Mouse (Mus musculus) heart, adult 2 months (tissue): Measurements from ENCODE around the gene Satb1. TPM values are rescaled to one million over a fixed set of nuclear protein-coding genes. Genes with fewer than 3 reads are reported as not detected.

ENCODE experiments used
- DNase-seq, 2 experiments: peaks; one replicate each; pipeline ENCODE4 v3.0.0; 2021
- H3K27ac ChIP-seq: fragments of 200-600 bp; 2 replicates; pipeline ENCODE4 v1.8.1; 2022
- H3K27me3 ChIP-seq: fragments of 200-500 bp; 2 replicates; pipeline ENCODE4 v1.6.1; 2012; ENCODE audit warnings: mild to moderate bottlenecking, low read length, inconsistent platforms, mixed read lengths; ENCODE audit not compliant: control insufficient read depth, insufficient read depth
- H3K36me3 ChIP-seq: fragments of 200-500 bp; 2 replicates; pipeline ENCODE4 v1.6.1; 2012; ENCODE audit warnings: low read length, inconsistent platforms; ENCODE audit not compliant: control insufficient read depth, insufficient read depth
- H3K4me1 ChIP-seq: fragments of 200-500 bp; 2 replicates; pipeline ENCODE4 v1.6.1; 2011; ENCODE audit warnings: low read length; ENCODE audit not compliant: control insufficient read depth, insufficient read depth
- H3K4me3 ChIP-seq: fragments of 200-600 bp; 2 replicates; pipeline ENCODE4 v1.8.1; 2022
- H3K79me2 ChIP-seq: fragments of 200-500 bp; replicated peaks from 2 replicates; pipeline ENCODE4 v1.6.1; 2012; ENCODE audit warnings: mild to moderate bottlenecking, inconsistent platforms, low read length, moderate library complexity, mixed read lengths; ENCODE audit not compliant: control insufficient read depth, insufficient read depth
- H3K9ac ChIP-seq: fragments of 200-500 bp; 2 replicates; pipeline ENCODE4 v1.6.1; 2012; ENCODE audit warnings: low read depth, mild to moderate bottlenecking, control low read depth, inconsistent platforms, low read length, mixed read lengths
- CTCF ChIP-seq: fragments of 200-600 bp; IDR thresholded peaks from 2 replicates; pipeline ENCODE4 v1.8.1; 2022; ENCODE audit warnings: antibody characterized with exemption, mild to moderate bottlenecking, moderate library complexity
- EP300 ChIP-seq: fragments of 200-500 bp; IDR thresholded peaks from 2 replicates; pipeline ENCODE4 v1.6.1; 2011; ENCODE audit warnings: low read depth, low read length, control low read depth; ENCODE audit not compliant: insufficient read depth
- POLR2A ChIP-seq: fragments of 200-500 bp; IDR thresholded peaks from 2 replicates; pipeline ENCODE4 v1.6.1; 2011; ENCODE audit warnings: mild to moderate bottlenecking, low read depth, low read length, control low read depth; ENCODE audit not compliant: insufficient read depth
- WGBS: fragments of 180-500 bp; shearing (Covaris S2); methylation state at CpG from one replicate; pipeline ENCODE4 v1.1.7; 2018; 5-methylcytosine and 5-hydroxymethylcytosine counted together
- intact Hi-C: fragments of 180-260 bp; cut with DNase I; formaldehyde crosslinking; loops from one replicate; pipeline ENCODE4 v1.15.1; 2025
- polyA plus RNA-seq: library from polyadenylated mRNA; depleted of rRNA; stranded (reverse); fragments of >200 nt; gene quantifications from 2 replicates; pipeline ENCODE4 v1.2.3, GENCODE M21; 2012
- total RNA-seq, 2 experiments: library from RNA; stranded (reverse); gene quantifications; 2 replicates each; pipeline ENCODE4 v1.2.3; 2021

The Satb1 gene
- total and polyA plus RNA-seq, 3 experiments: 10.9 to 25.4 (median 20.1) TPM

- intact Hi-C loops: no loop called here
- 78% methylated on average over 12 of the region's 12 CpGs for WGBS
- no peaks in the 10 kb centered on the region for H3K79me2 ChIP-seq
- H3K4me3 ChIP-seq: no peak overlapping the region
- DNase-seq: no peak
- no peak overlapping the region for H3K27ac ChIP-seq
- no peaks in the 10 kb centered on the region for H3K27me3 ChIP-seq
- H3K4me1 ChIP-seq: no peaks in the 10 kb centered on the region
- 0 out of 2 replicates have a peak, but pooled peaks cover 2% of the 10 kb centered on the region for H3K36me3 ChIP-seq
- no peak overlapping the region for H3K9ac ChIP-seq
- TF ChIP-seq POLR2A (no peak), EP300 (no peak), CTCF (no peak)
Observed at GRCm38 (mm10) chr17:51806124-51806960, 26.7 kb downstream of the Satb1 start.

DNA sequence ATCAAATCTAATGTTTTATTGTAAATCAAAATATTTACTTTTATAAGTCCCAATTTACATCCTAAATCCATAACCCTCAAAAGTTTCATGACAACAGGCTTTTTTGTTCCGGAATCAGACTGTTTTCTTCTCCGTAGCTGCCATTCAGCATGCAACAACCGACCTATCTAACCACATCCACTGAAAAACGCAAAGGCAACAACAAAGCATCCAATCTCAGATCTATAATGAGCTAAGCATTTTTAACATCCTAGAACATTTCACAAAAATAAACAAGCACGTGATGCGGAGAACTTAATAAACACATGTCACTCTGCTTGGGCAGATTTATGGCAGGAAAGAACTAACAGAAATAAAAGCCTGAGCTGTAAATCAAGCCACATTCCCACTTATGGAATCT, 32.9 kb downstream of the Satb1 start:
- H3K4me3 ChIP-seq: no peak overlapping the region
- 91% methylated on average over 6 of the region's 6 CpGs for WGBS
- no peaks in the 10 kb centered on the region for H3K27me3 ChIP-seq
- no peaks in the 10 kb centered on the region for H3K4me1 ChIP-seq
- intact Hi-C loops: no loop called here
- no peaks in the 10 kb centered on the region for H3K79me2 ChIP-seq
- no peaks in the 10 kb centered on the region for H3K36me3 ChIP-seq
- H3K9ac ChIP-seq: no peak overlapping the region
- no peak for DNase-seq
- H3K27ac ChIP-seq: no peak overlapping the region
- TF ChIP-seq CTCF (no peak), EP300 (no peak), POLR2A (no peak)

DNA sequence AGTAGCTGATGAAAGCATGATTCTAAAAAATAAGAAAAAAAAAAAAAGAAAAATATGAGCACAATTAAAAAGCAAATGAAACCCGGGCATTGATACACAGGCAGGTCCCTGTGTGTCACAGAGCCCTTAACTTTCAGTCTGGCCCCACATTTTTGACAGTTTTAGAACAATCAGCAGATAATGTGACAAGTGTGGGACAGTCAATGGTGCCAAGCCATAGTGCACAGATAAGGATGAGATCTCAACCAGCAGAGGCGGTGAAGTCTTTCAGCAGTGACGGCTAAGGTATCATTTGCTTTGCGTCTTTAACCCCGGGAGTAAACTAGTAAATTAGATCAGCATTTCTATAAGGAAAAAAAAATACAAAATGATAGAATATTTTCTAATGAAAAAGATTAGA, 36.6 kb downstream of the Satb1 start:
- H3K4me1 ChIP-seq: no peaks in the 10 kb centered on the region
- TF ChIP-seq CTCF: no peak
- no peak for TF ChIP-seq POLR2A
- no peak for TF ChIP-seq EP300
- H3K79me2 ChIP-seq: no peaks in the 10 kb centered on the region
- H3K4me3 ChIP-seq: no peak overlapping the region
- no peaks in the 10 kb centered on the region for H3K36me3 ChIP-seq
- H3K27me3 ChIP-seq: no peaks in the 10 kb centered on the region
- H3K27ac ChIP-seq: no peak overlapping the region
- 84% methylated on average over 5 of the region's 5 CpGs for WGBS
- intact Hi-C loops: no loop called here
- H3K9ac ChIP-seq: no peak overlapping the region
- DNase-seq: no peak

- Histone ChIP-seq H3K36me3 (no peaks in the 10 kb centered on the region), H3K4me3 (no peak overlapping the region), H3K27ac (no peak overlapping the region), H3K79me2 (no peaks in the 10 kb centered on the region), H3K27me3 (no peaks in the 10 kb centered on the region), H3K4me1 (no peaks in the 10 kb centered on the region), H3K9ac (no peak overlapping the region)
- 87% methylated on average over 5 of the region's 5 CpGs for WGBS
- no peak for TF ChIP-seq POLR2A
- TF ChIP-seq CTCF: no peak
- TF ChIP-seq EP300: no peak
- intact Hi-C loops: no loop called here
- no peak for DNase-seq
Observed at GRCm38 (mm10) chr17:51791226-51791625, 41.9 kb downstream of the Satb1 start.

- H3K4me3 ChIP-seq: no peak overlapping the region
- no peaks in the 10 kb centered on the region for H3K4me1 ChIP-seq
- H3K9ac ChIP-seq: no peak overlapping the region
- WGBS: 61% methylated on average over 8 of the region's 8 CpGs
- intact Hi-C loops: no loop called here
- no peaks in the 10 kb centered on the region for H3K36me3 ChIP-seq
- H3K79me2 ChIP-seq: no peaks in the 10 kb centered on the region
- no peaks in the 10 kb centered on the region for H3K27me3 ChIP-seq
- H3K27ac ChIP-seq: no peak overlapping the region
- TF ChIP-seq EP300 (no peak), CTCF (no peak), POLR2A (no peak)
- DNase-seq: no peak
Observed at GRCm38 (mm10) chr17:51790387-51791060, 42.6 kb downstream of the Satb1 start.

DNA sequence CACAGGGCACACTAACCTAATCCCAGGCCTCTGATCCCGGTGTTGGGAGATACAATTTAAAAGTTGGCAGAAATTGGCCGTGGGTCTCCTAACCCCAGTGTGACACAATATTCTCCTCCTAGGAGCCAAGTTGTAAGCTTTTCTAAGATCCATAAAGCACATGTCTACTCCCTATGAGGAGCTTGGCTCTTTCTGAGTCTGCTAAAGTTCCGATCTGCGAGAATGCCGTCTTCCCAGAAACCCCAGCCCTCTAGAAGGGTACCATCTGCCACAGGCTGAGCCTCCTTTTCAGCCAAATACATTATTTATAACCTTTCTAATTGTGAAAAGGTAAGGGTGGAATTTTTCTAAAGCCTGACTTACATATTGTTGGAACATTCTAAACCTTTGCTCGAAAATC, 43.3 kb downstream of the Satb1 start:
- Histone ChIP-seq H3K9ac (no peak overlapping the region), H3K27me3 (no peaks in the 10 kb centered on the region), H3K36me3 (no peaks in the 10 kb centered on the region), H3K4me3 (no peak overlapping the region), H3K27ac (no peak overlapping the region), H3K4me1 (no peaks in the 10 kb centered on the region), H3K79me2 (no peaks in the 10 kb centered on the region)
- WGBS: 90% methylated on average over 6 of the region's 6 CpGs
- TF ChIP-seq EP300: no peak
- no peak for TF ChIP-seq POLR2A
- TF ChIP-seq CTCF: no peak
- DNase-seq: no peak
- intact Hi-C loops: no loop called here
